Mouse (Mus musculus) limb, embryonic 11.5 days (tissue): Measurements from ENCODE around the gene Gm20379. TPM values are rescaled to one million over a fixed set of nuclear protein-coding genes. Genes with fewer than 3 reads are reported as not detected.
A peak's percentile ranks its signal among the peaks of the same experiment; 100 is the strongest.

ENCODE experiments used
- ATAC-seq: fragments of 200-750 bp; cut with Nextera tagmentation; 2 replicates; pipeline ENCODE4 v1.8.0; 2017; ENCODE audit warnings: low read depth; ENCODE audit not compliant: insufficient number of reproducible peaks, low FRiP score, low TSS enrichment
- DNase-seq: peaks from one replicate; pipeline ENCODE4 v3.0.0-alpha.2; 2015; ENCODE audit warnings: low spot score
- H3K27ac ChIP-seq: fragments of 300-500 bp; sonication (generic); replicated peaks from 2 replicates; pipeline ENCODE4 v1.5.1; 2014; ENCODE audit warnings: low read depth, mild to moderate bottlenecking, low read length
- H3K27me3 ChIP-seq: fragments of 300-500 bp; sonication (generic); 2 replicates; pipeline ENCODE4 v1.6.1; 2014; ENCODE audit warnings: mild to moderate bottlenecking, low read length, mixed read lengths; ENCODE audit not compliant: control insufficient read depth, insufficient read depth
- H3K36me3 ChIP-seq: fragments of 300-500 bp; sonication (generic); 2 replicates; pipeline ENCODE4 v1.6.1; 2014; ENCODE audit warnings: mild to moderate bottlenecking, low read length, moderate library complexity, mixed read lengths; ENCODE audit not compliant: control insufficient read depth, insufficient read depth
- H3K4me1 ChIP-seq: fragments of 300-500 bp; sonication (generic); 2 replicates; pipeline ENCODE4 v1.6.1; 2014; ENCODE audit warnings: low read length, mixed read lengths; ENCODE audit not compliant: control insufficient read depth, insufficient read depth
- H3K4me2 ChIP-seq: fragments of 300-500 bp; sonication (generic); 2 replicates; pipeline ENCODE4 v1.6.1; 2014; ENCODE audit warnings: low read depth, mild to moderate bottlenecking, moderate library complexity; ENCODE audit not compliant: severe bottlenecking
- H3K4me3 ChIP-seq: fragments of 300-500 bp; sonication (generic); 2 replicates; pipeline ENCODE4 v1.5.1; 2014; ENCODE audit warnings: low read depth, low read length
- H3K9ac ChIP-seq: fragments of 300-500 bp; sonication (generic); 2 replicates; pipeline ENCODE4 v1.6.1; 2014; ENCODE audit warnings: mild to moderate bottlenecking, low read length
- H3K9me3 ChIP-seq: fragments of 300-500 bp; sonication (generic); 2 replicates; pipeline ENCODE4 v1.6.1; 2016; ENCODE audit warnings: low read length; ENCODE audit not compliant: control insufficient read depth
- WGBS: fragments of 180-500 bp; shearing (Covaris S2); extraction: QIAGEN DNeasy Blood & Tissue Kit; methylation state at CpG from one replicate; pipeline ENCODE4 v1.1.7; 2014; 5-methylcytosine and 5-hydroxymethylcytosine counted together
- polyA plus RNA-seq: library from polyadenylated mRNA; unstranded; fragments of >200 nt; fragmentation: Nextera tagmentation; extraction: Ambion mirVana; gene quantifications from 2 replicates; pipeline ENCODE4 v1.2.1, GENCODE M21; 2014

The Gm20379 gene
- polyA plus RNA-seq, 1 experiment from 2014 or later: 1.3 TPM

DNA sequence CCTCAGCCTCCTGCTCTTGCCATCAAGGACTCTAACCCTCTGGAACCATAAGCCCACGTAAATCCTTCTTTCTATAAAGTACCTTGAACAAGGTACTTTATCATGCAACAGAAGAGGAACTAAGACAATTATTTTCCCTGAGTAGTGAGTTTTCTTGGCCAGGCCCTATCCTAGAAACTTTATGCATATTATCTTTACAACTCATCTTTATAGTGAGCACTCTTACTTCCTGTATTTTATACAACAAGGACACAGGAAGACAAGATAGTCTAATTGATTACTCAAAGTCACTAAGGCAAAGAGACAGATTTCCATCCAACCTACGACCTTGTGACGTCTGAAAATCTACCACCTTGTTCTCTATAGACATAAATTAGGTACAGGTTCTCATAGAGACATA lies 34.0 kb downstream of the Gm20379 start:
- H3K27me3 ChIP-seq: no peaks in the 10 kb centered on the region
- no peak overlapping the region for H3K4me2 ChIP-seq
- no peak overlapping the region for H3K27ac ChIP-seq
- no peak overlapping the region for H3K4me3 ChIP-seq
- no peaks in the 10 kb centered on the region for H3K9me3 ChIP-seq
- peaks cover 7% of the 10 kb centered on the region; the same call in 1 of the 2 replicates for H3K36me3 ChIP-seq
- no peak for DNase-seq
- no peak for ATAC-seq
- H3K4me1 ChIP-seq: no peaks in the 10 kb centered on the region
- 91% methylated on average over 3 of the region's 3 CpGs for WGBS
- H3K9ac ChIP-seq: no peak overlapping the region

DNA sequence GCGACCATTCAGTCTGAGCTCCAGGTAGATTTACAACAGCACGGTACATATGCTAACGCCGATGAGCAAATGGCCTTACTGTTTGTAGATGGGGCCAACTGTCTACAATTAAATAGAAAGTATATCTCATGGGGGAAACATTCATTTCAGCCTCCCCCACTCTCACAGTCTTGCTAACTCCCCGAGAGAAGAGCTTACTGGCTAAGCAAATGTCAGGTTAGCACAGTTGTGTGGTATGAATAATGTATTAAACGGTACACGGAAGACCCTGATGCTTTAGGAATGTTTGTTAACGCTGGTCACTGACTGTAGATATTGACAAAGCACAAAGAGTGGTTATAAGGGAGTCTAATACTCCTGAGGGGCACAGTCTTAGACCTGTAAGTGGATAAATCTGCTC lies 38.3 kb downstream of the Gm20379 start:
- Histone ChIP-seq H3K4me2 (no peak overlapping the region), H3K4me3 (no peak overlapping the region), H3K4me1 (no peaks in the 10 kb centered on the region), H3K36me3 (peaks cover 4% of the 10 kb centered on the region; the same call in 1 of the 2 replicates), H3K27ac (no peak overlapping the region), H3K9ac (no peak overlapping the region), H3K9me3 (no peaks in the 10 kb centered on the region), H3K27me3 (no peaks in the 10 kb centered on the region)
- ATAC-seq: no peak
- no peak for DNase-seq
- WGBS: 92% methylated on average over 8 of the region's 8 CpGs

DNA sequence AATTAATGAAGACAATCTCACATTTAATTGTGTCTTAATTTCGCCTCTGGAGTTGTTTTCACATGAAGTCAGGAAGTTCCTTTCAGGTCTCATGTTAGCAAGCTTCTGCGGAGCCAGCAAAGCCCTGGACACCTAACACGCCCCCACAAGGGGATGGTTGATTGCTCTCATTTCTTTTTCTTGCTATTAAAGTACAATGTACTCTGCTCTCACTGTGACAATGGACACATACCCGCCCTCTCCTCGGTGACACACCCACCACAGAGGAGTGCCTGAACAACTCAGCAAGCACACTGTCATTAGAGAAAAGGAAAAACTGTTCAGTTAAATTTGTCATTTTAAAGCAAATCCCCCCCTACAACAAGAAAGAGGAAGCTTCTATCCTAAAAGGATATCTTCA lies 40.6 kb downstream of the Gm20379 start:
- no peak overlapping the region for H3K27ac ChIP-seq
- H3K4me1 ChIP-seq: no peaks in the 10 kb centered on the region
- ATAC-seq: no peak
- no peak for DNase-seq
- WGBS: 91% methylated on average over 5 of the region's 5 CpGs
- no peak overlapping the region for H3K4me3 ChIP-seq
- H3K4me2 ChIP-seq: no peak overlapping the region
- no peaks in the 10 kb centered on the region for H3K9me3 ChIP-seq
- peaks cover 2% of the 10 kb centered on the region; the same call in 1 of the 2 replicates for H3K36me3 ChIP-seq
- no peak overlapping the region for H3K9ac ChIP-seq
- no peaks in the 10 kb centered on the region for H3K27me3 ChIP-seq

DNA sequence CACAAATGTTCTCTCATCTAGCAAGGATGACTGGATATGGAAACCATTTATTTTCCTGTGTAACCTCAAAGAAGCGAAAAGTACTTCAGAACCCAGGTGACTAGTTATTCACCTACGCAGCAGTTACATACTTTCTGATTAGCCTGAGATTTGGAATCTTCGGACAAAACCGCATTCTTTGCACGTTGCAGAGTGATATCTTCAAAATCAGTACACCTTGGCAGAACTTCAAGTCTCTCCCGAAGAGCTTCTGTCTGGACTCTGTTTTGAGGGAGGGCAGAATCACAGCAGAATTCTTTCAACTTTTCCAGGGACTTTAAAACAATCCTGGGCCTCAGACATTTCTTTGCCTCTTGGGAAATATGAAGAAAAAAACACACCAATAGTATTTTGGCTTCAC lies 45.3 kb downstream of the Gm20379 start:
- H3K9ac ChIP-seq: no peak overlapping the region
- peaks cover 4% of the 10 kb centered on the region; the same call in 1 of the 2 replicates for H3K4me1 ChIP-seq
- no peak overlapping the region for H3K4me2 ChIP-seq
- no peaks in the 10 kb centered on the region for H3K27me3 ChIP-seq
- no peak for DNase-seq
- no peak overlapping the region for H3K4me3 ChIP-seq
- 92% methylated on average over 6 of the region's 6 CpGs for WGBS
- no peaks in the 10 kb centered on the region; the same call in 1 of the 2 replicates for H3K36me3 ChIP-seq
- H3K9me3 ChIP-seq: no peaks in the 10 kb centered on the region
- ATAC-seq: no peak
- no peak overlapping the region for H3K27ac ChIP-seq

DNA sequence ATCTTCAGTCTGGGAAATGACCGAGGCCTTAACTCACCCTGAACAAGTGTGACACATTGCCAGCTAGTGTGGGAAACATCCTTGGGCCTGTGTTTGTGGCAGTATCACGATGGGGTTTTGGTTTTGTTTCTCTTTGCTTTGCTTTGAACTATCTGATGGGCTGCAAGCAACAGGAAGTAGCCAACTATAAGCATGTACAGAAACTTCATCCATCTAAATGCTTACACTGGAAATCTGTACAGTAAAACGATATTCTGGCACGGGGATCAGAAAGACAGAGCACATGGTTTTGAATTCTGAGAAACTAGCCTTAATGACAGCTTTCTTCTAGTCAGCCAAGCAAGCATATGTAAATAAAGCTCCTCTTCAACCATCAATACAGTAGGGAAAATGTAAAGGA lies 48.2 kb downstream of the Gm20379 start:
- Histone ChIP-seq H3K4me3 (peak overlapping the region; percentile 63), H3K27ac (0 out of 2 replicates have a peak overlapping the region, but pooled peaks have one; percentile 36), H3K36me3 (no peaks in the 10 kb centered on the region), H3K9ac (peak overlapping the region; percentile 65; the same call in 1 of the 2 replicates), H3K9me3 (no peaks in the 10 kb centered on the region), H3K4me1 (peaks cover 8% of the 10 kb centered on the region; the same call in 1 of the 2 replicates), H3K27me3 (no peaks in the 10 kb centered on the region), H3K4me2 (peak overlapping the region; percentile 62)
- WGBS: 38% methylated on average over 4 of the region's 4 CpGs
- DNase-seq (no peak), ATAC-seq (no peak)

DNA sequence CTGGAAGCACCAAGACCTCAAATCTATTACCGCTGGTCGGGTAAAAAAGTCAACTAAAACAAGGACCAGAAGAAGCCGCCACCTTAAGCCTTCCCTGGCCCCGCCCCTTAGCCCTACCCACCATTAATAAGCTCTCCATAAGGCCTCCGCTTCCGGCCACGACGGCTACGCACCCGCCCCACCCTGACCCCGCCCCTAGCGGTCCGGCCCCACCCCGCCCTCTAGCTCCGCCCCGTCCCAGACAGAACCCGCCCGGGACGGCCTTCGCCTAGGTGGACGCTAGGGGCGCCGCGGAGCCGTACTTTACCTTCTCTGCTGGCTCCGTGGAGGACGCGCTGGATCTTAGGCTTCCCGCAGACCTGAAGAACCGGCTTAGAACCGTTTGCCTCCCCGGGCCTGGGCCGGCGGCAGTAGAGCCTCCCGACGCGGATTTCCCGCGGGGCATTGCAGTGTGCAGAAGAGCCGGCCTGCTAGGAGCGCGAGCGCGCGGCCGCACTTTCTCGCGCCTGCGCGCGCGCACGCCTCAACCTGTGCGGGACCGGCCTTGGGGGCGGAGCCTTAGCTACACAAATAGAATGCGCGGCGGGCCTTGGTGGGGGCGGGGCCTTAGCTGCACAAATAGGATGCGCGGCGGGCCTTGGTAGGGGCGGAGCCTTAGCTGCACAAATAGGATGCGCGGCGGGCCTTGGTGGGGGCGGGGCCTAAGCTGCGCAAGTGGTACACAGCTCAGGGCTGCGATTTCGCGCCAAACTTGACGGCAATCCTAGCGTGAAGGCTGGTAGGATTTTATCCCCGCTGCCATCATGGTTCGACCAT lies 48.9 kb downstream of the Gm20379 start, which contains the start of the genes Dhfr and Msh3:
Gene Dhfr (plus strand): TSS at position 271 of the 816 bp plus-strand sequence.
Gene Msh3 (minus strand): TSS at position 548 of the 816 bp plus-strand sequence.
- Histone ChIP-seq H3K36me3 (peaks cover 3% of the 10 kb centered on the region), H3K27me3 (no peaks in the 10 kb centered on the region), H3K4me2 (peak within 1 kb of the TSS; percentile 62), H3K9me3 (no peaks in the 10 kb centered on the region), H3K27ac (peak within 1 kb of the TSS; percentile 77), H3K4me1 (peaks cover 8% of the 10 kb centered on the region; the same call in 1 of the 2 replicates), H3K9ac (peak within 1 kb of the TSS; percentile 71), H3K4me3 (peak within 1 kb of the TSS; percentile 63)
- ATAC-seq (peak; percentile 96), DNase-seq (peak; percentile 99)
- WGBS: under 1% methylated on average over 75 of the region's 76 CpGs

DNA sequence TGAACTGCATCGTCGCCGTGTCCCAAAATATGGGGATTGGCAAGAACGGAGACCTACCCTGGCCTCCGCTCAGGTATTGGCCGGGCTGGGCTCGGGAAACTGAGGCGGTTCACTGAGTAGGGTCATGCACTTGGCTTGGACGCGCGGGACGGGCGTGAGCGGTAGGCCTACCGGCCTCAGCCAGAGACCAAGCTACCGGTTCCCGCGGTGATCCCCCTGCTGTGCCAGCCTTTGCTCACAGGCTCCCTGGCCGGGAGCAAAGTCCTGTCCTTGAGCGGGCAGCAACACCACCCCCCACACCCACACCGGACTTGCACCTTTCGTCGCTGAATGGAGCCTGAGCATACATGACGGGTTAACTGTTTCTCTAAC lies 49.5 kb downstream of the Gm20379 start:
- Histone ChIP-seq H3K4me3 (peak overlapping the region; percentile 63), H3K4me1 (peaks cover 8% of the 10 kb centered on the region; the same call in 1 of the 2 replicates), H3K4me2 (peak overlapping the region; percentile 62), H3K9me3 (no peaks in the 10 kb centered on the region), H3K36me3 (peaks cover 4% of the 10 kb centered on the region), H3K27ac (0 out of 2 replicates have a peak overlapping the region, but pooled peaks have one; percentile 30), H3K9ac (peak overlapping the region; percentile 71), H3K27me3 (no peaks in the 10 kb centered on the region)
- ATAC-seq (peak; percentile 58), DNase-seq (no peak)
- 1% methylated on average over 24 of the region's 24 CpGs for WGBS

DNA sequence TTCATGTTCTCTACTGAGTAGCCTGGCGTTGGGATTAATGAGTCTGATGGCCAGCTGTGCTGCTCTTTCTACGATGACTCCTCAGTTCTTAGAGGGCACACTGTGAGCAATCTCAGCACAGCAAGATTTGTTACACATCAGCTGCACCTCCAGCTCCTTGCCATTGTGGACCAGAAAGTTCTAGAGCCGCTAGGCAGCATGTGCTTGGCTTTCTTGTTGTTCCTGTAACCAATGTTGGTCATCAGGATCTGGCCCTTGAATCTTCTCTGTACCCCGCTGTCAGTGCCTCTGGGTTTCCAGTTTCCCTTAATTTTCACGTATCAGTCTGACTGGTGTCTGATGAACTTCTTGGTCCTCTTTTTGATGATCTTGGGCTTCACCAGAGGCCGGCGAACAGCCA lies 50.6 kb downstream of the Gm20379 start:
- Histone ChIP-seq H3K27me3 (no peaks in the 10 kb centered on the region), H3K9ac (no peak overlapping the region; the same call in 1 of the 2 replicates), H3K36me3 (peaks cover 4% of the 10 kb centered on the region), H3K27ac (no peak overlapping the region), H3K9me3 (no peaks in the 10 kb centered on the region), H3K4me1 (peaks cover 8% of the 10 kb centered on the region; the same call in 1 of the 2 replicates), H3K4me3 (no peak overlapping the region; the same call in 1 of the 2 replicates), H3K4me2 (peak overlapping the region; percentile 62)
- DNase-seq (no peak), ATAC-seq (no peak)
- 81% methylated on average over 7 of the region's 7 CpGs for WGBS
